Mouse (Mus musculus) left cerebral cortex, postnatal 25 days (tissue): Measurements from ENCODE around the gene Aak1. TPM values are rescaled to one million over a fixed set of nuclear protein-coding genes. Genes with fewer than 3 reads are reported as not detected.

ENCODE experiments used
- DNase-seq, 2 experiments: peaks; one replicate each; pipeline ENCODE4 v3.0.0; 2022; ENCODE audit warnings: low spot score in 2 of 2, mixed read lengths in 1 of 2
- intact Hi-C: fragments of 180-260 bp; cut with DNase I; formaldehyde crosslinking; loops from one replicate; pipeline ENCODE4 v1.15.1; 2025
- total RNA-seq, 2 experiments: library from RNA; stranded (reverse); gene quantifications; 2 replicates each; pipeline ENCODE4 v1.2.3; 2021

Aak1 gene
- total RNA-seq, 2 experiments from 2014 or later: 395 to 402 TPM

DNA sequence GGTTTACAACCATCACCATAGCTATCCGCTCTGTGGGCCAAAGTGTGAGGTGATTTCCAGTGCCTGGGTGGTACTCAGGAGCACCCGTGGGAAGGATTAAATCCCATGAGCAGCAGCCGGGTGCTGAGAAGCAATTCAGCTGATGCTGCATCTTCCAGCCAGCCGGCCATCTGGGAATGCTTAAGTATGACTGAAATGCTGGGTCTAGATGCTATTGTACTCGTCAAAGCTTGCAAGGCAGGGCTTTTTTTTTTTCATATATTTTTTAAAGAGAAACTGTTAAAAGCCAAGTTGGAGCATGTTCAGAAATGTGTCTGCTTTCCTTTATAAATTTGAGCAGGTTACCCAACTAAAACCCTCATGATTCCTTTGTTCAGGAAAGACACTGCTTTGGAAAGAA lies 85.2 kb downstream of the Aak1 start:
- intact Hi-C loops: no loop called here
- peak in 1 of 2 experiments; percentile 67 for DNase-seq

- intact Hi-C loops: no loop called here
- no peak for DNase-seq
Observed at GRCm38 (mm10) chr6:86939797-86940196, 90.5 kb downstream of the Aak1 start.

DNA sequence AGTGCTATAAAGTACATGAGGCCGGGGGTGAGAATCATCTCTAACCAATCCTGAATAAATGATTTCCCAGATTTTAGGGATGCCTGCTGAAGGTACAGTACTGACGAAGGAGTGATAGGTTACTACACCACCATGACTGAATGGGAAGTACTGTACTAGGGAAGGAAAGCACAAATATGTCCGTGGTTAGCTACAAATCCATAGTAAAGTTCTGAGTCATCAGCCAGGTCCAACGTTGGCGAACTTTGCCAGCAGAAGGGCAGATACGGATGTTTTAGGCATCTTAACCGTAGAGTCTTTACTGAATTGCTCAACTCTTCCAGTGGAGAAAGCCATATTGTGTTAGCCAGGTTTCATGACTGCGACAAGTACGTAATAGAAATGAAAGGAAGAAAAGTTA lies 91.6 kb downstream of the Aak1 start:
- intact Hi-C loops: no loop called here
- DNase-seq: no peak

GRCm38 (mm10) chr6:86947100-86947499 lies 97.8 kb downstream of the Aak1 start:
- intact Hi-C loops: no loop called here
- peak; percentile 45 to 84 for DNase-seq

DNA sequence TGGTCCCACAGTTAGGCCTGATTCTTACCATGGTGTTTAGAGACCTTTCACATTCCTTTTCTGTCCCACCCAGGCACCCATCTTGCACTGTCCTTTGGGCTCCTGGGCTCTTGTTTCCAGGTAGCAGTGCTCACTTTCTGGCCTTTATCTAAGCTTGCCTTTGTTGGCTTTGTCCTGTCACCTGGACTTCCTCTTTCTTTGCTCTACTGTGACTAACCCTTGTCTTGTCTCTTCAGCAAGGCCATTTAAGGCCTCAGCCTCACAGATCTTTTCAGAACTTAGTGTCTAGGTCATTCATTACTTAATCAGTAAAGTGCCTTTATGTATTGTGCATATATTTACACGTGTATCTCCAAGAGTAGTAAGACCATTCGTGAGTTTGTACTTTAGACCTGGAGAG lies 99.4 kb downstream of the Aak1 start:
- intact Hi-C loops: no loop called here
- no peak for DNase-seq

DNA sequence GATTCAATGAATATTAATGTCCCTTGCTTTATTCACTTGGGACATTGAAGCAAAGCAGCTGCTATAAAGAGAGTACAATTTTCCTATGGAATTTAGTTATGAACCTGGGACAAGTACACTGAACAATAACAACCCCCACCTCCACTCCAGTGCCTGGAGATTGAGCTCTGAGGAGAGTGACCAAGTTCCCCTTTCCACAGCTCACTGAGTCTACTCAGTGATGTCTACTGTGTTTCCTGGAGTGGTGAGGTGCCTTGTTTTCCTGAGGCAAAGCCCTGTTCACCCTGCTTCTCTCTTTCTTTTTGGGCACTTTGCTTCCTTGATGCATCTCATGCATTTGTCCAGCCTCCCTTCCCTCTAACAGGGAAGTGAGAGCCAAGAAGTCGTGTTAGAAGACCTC lies 100.8 kb downstream of the Aak1 start:
- intact Hi-C loops: no loop called here
- no peak for DNase-seq

- intact Hi-C loops: no loop called here
- DNase-seq: no peak
Observed at GRCm38 (mm10) chr6:86950733-86951255, 101.5 kb downstream of the Aak1 start.

- intact Hi-C loops: no loop called here
- DNase-seq: peak; percentile 42 to 90
Observed at GRCm38 (mm10) chr6:86955741-86956140, 106.4 kb downstream of the Aak1 start.

GRCm38 (mm10) chr6:86956206-86956605 lies 106.9 kb downstream of the Aak1 start:
- DNase-seq: no peak
- intact Hi-C loops: no loop called here

DNA sequence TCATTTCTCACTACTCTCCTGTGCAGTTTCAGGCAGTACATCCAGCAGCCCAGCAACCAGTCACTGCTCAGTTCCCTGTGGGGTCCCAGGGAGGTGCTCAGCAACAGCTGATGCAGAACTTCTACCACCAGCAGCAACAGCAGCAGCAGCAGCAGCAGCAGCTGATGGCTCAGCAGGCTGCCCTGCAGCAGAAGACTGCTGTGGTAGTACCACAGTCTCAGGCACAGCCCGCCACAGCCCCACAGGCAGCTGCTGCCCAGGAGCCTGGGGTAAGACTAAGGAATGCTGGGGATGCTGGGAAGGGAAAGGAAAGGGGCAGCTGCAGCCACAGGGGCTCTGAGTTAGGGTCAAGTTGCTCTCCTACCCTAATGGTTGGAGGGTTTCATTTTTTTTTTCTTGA lies 109.7 kb downstream of the Aak1 start:
- intact Hi-C loops: no loop called here
- no peak for DNase-seq

- peak in 1 of 2 experiments; percentile 14 for DNase-seq
- intact Hi-C loops: no loop called here
Observed at GRCm38 (mm10) chr6:86963987-86964685, 114.8 kb downstream of the Aak1 start.

DNA sequence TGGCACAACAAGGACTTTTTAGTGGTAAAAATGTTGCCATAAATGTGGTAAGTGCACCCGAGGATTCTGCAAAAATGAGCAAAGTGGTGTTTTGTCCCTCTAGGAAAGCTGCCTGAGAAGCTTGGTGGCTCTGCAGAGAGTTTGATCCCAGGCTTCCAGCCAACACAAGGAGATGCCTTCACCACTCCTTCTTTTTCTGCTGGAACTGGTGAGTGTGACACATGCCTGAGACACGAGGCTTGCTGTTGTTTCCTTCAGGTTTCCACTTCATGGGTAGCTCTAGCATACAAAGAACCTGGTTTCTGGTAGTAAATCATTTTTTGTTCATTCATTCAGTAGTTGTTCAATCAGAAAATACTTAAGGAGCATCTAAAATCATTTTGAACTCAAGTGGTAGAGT lies 117.8 kb downstream of the Aak1 start:
- intact Hi-C loops: no loop called here

GRCm38 (mm10) chr6:86973956-86974355 lies 124.6 kb downstream of the Aak1 start:
- peak in 1 of 2 experiments; percentile 69 for DNase-seq
- intact Hi-C loops: no loop called here

More for the DNA sequence above, 117.8 kb downstream of the Aak1 start:
- DNase-seq: peak in 1 of 2 experiments; percentile 40

- intact Hi-C loops: no loop called here
- DNase-seq: no peak
Observed at GRCm38 (mm10) chr6:86978156-86978908, 129.0 kb downstream of the Aak1 start.

DNA sequence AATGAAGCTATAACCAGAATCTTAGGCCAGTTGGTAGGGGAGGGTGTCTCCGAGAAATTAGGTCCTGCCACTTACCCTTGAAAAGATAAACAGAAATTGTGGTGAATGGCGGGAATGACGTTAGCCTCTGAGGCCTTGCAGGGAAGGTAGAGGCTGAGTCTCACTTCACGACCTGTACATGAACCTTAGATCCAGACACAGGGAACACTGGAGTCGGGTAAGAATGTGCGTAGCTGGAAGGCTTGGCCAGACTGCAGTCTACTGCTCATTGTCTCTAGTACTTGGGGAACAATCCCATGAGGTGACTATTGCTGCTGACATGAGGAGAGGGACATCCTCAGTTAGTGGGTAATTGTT lies 129.6 kb downstream of the Aak1 start:
- no peak for DNase-seq
- intact Hi-C loops: no loop called here

GRCm38 (mm10) chr6:86981206-86981605 lies 131.9 kb downstream of the Aak1 start:
- DNase-seq: no peak
- intact Hi-C loops: no loop called here

DNA sequence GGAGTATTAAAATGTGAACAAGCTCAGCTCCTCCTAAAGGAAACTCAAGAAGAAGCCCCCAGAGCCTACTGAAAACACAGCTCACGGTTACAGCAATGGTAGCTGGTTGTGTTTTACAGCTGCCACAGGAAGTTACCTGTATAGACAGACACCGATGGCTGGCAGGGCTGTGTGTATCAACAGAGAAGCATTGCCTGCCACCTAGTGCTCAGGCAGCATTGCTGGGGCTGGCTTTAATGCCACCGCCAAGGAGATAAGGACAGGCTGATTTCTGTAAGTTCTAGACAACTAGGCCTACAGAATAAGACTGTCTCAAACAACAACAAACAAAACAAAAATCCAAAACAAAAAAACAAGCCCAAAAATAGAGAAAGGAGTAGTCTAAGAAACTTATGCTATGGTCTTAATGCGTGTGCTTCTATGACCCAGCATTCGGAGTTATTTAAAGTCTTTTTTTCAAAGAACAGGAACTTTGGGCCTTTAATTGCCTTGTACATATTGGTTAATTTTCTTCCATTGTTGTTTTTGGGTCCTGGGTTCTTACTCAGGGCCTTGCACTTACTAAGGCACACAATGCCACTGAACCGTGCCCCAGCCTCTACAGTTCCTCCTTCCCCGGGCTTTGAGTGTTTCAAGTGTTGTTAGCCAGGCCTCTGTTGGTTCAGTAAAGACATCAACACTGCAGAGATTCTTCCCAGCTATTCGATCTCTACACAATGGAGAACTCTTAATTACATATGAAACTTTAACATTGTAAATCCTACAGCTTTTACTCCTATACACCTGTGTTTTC lies 136.2 kb downstream of the Aak1 start:
- intact Hi-C loops: no loop called here
- no peak for DNase-seq

- intact Hi-C loops: no loop called here
Observed at GRCm38 (mm10) chr6:86989576-86989975, 140.3 kb downstream of the Aak1 start.

DNA sequence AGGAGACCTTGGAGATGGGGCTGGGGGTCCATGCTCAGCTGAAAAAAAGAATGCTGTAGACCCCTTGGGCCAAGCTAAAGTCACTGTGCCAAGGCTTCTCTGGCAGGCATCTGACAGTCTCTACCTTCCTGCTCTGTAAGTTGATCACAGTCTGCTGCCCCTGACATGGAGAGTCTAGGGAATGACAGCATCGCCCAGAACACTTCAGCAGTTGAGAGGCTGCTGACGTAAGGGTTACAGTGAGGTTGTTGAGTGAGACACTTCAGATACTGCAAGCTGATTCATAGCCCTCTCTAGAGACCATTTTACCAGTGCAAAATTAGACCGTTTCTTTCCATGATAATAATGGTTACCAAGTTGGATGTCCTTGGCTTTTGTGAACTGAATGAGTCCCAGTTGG lies 141.7 kb downstream of the Aak1 start:
- no peak for DNase-seq
- intact Hi-C loops: no loop called here

More at GRCm38 (mm10) chr6:86989576-86989975, 140.3 kb downstream of the Aak1 start:
- DNase-seq: no peak

GRCm38 (mm10) chr6:86992349-86992748 lies 143.0 kb downstream of the Aak1 start:
- DNase-seq: no peak
- intact Hi-C loops: no loop called here
